Mouse (Mus musculus) liver, embryonic 14.5 days (tissue): ENCODE measurements at regions not wholly inside any gene's neighbourhood (a gene's known extent, or its start where the extent isn't known, plus 50 kb on each side); places are given as distances from the start of the nearest gene placed in this dataset.

Source experiments
- CTCF ChIP-seq: IDR thresholded peaks from 2 replicates; pipeline ENCODE4 v1.5.1; 2016; ENCODE audit warnings: antibody characterized with exemption, low read depth, control low read depth
- EP300 ChIP-seq: IDR thresholded peaks from 2 replicates; pipeline ENCODE4 v1.6.1; 2016; ENCODE audit warnings: antibody characterized with exemption, low read depth

DNA sequence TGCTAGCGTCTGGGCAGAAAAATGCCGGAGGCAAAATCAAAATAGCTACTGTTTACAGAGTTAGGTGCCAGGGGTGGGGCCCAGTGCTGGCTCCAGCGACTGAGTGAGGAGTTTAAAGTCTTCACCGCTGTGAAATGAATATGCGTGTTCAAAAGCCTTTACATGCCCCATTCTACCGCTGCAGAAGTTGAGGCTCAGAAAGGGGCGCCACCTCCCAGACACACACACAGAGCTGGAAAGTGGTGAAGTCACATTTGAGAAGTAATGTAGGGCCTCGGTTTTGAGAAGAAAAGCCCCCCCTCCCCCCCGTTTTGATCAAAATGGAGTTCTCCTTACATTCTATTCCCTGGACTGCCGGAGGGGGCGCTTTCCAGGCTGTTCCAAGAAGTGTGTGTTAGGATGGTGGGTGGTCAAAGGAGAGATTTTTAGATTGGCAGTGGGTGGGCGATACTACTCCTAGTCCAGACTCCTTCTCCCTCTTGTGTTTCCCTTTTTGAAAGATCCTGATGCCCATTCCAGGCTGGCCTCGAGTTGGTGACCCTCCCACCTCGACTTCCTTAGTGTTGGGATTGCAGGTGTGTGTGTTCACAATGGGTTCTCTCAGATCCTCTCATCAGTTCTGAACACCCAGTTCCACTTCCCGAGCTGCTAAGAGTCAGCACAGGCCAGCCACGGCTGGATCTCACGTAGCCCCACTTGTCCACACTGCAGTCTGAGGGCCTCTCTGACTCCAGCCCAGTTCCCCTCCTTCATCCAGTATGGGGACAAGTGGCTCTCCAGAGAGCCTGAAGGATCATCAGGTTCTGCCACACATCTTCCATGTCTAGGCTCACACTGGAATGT, 69.3 kb upstream of the Nkd1 start:
- no peak for TF ChIP-seq CTCF
- TF ChIP-seq EP300: no peak
